10 mouse cellular contexts compared by ENCODE assay signal in genomic region chr3:85928140-85928611, GRCm38 (mm10). TPM values are rescaled to one million over a fixed set of nuclear protein-coding genes. Genes with fewer than 3 reads are reported as not detected.
DNase-seq lines count a peak whose midpoint lies in the region; ATAC-seq and TF ChIP-seq lines count a peak whose summit lies in the region.
"Had no signal": no experiment of that assay in that cellular context is flagged by ENCODE, and none has a peak within 500 bp of the region (broad histone marks: within the 10 kb centered on the region; RNA-seq: fewer than 3 reads in every experiment).

No protein-coding gene starts in this region.

- H3K9me3 ChIP-seq in hindbrain, embryonic 12.5 days (replicated peaks), result no peaks in the 10 kb centered on the region
- H3K9me3 ChIP-seq in hindbrain, embryonic 10.5 days, result no peaks in the 10 kb centered on the region

- H3K4me3 ChIP-seq in hindbrain, embryonic 12.5 days, result no peak overlapping the region
- H3K4me3 ChIP-seq in hindbrain, embryonic 10.5 days, result no peak overlapping the region
- H3K4me3 ChIP-seq in gastrocnemius, adult 2 months, result peak overlapping the region; percentile 21

- DNase-seq in hindbrain, embryonic 10.5 days (ENCODE audit: low spot score), result no peak
- DNase-seq in brain, adult 2 months (ENCODE audit: low read depth, low spot score), result peak; percentile 94
- DNase-seq in gastrocnemius, adult 2 months, result peak; percentile 78
- DNase-seq in left cerebral cortex, adult 9 months (ENCODE audit: low spot score in 2 of 2), result peak; percentile 46 to 56
- no peak for DNase-seq in kidney, adult 11 months
- no peak for DNase-seq in adrenal gland, postnatal 14 days
- DNase-seq: cerebellum, adult 11 months; thymus, adult 18-20 months had no signal

- H3K4me2 ChIP-seq in hindbrain, embryonic 12.5 days (replicated peaks), result no peak overlapping the region

- no peak for TF ChIP-seq CTCF in gastrocnemius, adult 2 months (IDR thresholded peaks at IDR 0.05)

- H3K27me3 ChIP-seq in hindbrain, embryonic 12.5 days, result no peaks in the 10 kb centered on the region
- no peaks in the 10 kb centered on the region for H3K27me3 ChIP-seq in hindbrain, embryonic 10.5 days (ENCODE audit: insufficient read depth, poor library complexity, severe bottlenecking)
- H3K27me3 ChIP-seq: Patski had no signal

- no peak overlapping the region for H3K27ac ChIP-seq in hindbrain, embryonic 12.5 days
- H3K27ac ChIP-seq in hindbrain, embryonic 10.5 days, result no peak overlapping the region
- peak overlapping the region; percentile 53 for H3K27ac ChIP-seq in gastrocnemius, adult 2 months

- intact Hi-C loops in gastrocnemius, adult 2 months (cut with DNase I), result loop anchor here (1.0 to 10.0 kb wide), 3 partner anchors 199 to 1013 kb away; no protein-coding TSS in a partner anchor

- peak; percentile 43; the same call in 1 of the 2 replicates for ATAC-seq in hindbrain, embryonic 12.5 days (ENCODE audit: low FRiP score)
- ATAC-seq: Patski had no signal

- WGBS in hindbrain, embryonic 12.5 days, result 75% methylated on average over 5 of the region's 5 CpGs
- 82% methylated on average over 5 of the region's 5 CpGs for WGBS in hindbrain, embryonic 10.5 days

- no peaks in the 10 kb centered on the region for H3K36me3 ChIP-seq in hindbrain, embryonic 12.5 days
- no peaks in the 10 kb centered on the region for H3K36me3 ChIP-seq in hindbrain, embryonic 10.5 days

- H3K9ac ChIP-seq in hindbrain, embryonic 12.5 days, result no peak overlapping the region

- H3K4me1 ChIP-seq in hindbrain, embryonic 12.5 days, result 0 out of 2 replicates have a peak, but pooled peaks cover 2% of the 10 kb centered on the region
- H3K4me1 ChIP-seq in hindbrain, embryonic 10.5 days (replicated peaks), result no peaks in the 10 kb centered on the region; the same call in 1 of the 2 replicates

RNA-seq across cellular contexts. Expression of gene Gm37240, which starts 40.9 kb away (rescaled TPM):
- polyA plus RNA-seq in hindbrain, embryonic 12.5 days (2016; fragmentation: Nextera tagmentation; extraction: Ambion mirVana), result 1.4 and 3.3 TPM in 2 replicates
- polyA plus RNA-seq in hindbrain, embryonic 10.5 days (2016; fragmentation: Nextera tagmentation; extraction: Ambion mirVana), result 1.4 and 1.6 TPM in 2 replicates
- 10 to 100 TPM; 34.5 to 37.4 TPM for total RNA-seq in gastrocnemius, adult 2 months (2021)
- 4.2 and 6.2 TPM in 2 replicates for total RNA-seq in adrenal gland, postnatal 14 days (2021)

RNA-seq across cellular contexts. Expression of gene Glt28d2, which starts 40.9 kb away (rescaled TPM):
- polyA plus RNA-seq in hindbrain, embryonic 12.5 days (2016; fragmentation: Nextera tagmentation; extraction: Ambion mirVana), result 0.46 and 0.50 TPM in 2 replicates
- polyA plus RNA-seq in hindbrain, embryonic 10.5 days (2016; fragmentation: Nextera tagmentation; extraction: Ambion mirVana), result 0.07 and 0.51 TPM in 2 replicates
- 1 to 10 TPM; 8.0 to 9.4 TPM for total RNA-seq in gastrocnemius, adult 2 months (2021)
- 1.7 and 1.9 TPM in 2 replicates for total RNA-seq in adrenal gland, postnatal 14 days (2021)

RNA-seq across cellular contexts. Expression of gene Sh3d19, which starts 42.7 kb away (rescaled TPM):
- 13.9 and 15.4 TPM in 2 replicates for polyA plus RNA-seq in hindbrain, embryonic 12.5 days (2016; fragmentation: Nextera tagmentation; extraction: Ambion mirVana)
- 7.9 and 9.0 TPM in 2 replicates for polyA plus RNA-seq in hindbrain, embryonic 10.5 days (2016; fragmentation: Nextera tagmentation; extraction: Ambion mirVana)
- total RNA-seq in gastrocnemius, adult 2 months (2021), result 10 to 100 TPM; 12.5 to 13.2 TPM
- total RNA-seq in adrenal gland, postnatal 14 days (2021), result 22.4 and 24.2 TPM in 2 replicates

Comparison
In these comparisons a context has a peak if more than half of its experiments do, and no peak if none do; other contexts are left out.
1. DNase-seq: peak in brain, adult 2 months (single experiment), gastrocnemius, adult 2 months (single experiment) and left cerebral cortex, adult 9 months (2 of 2); none in hindbrain, embryonic 10.5 days (single experiment), kidney, adult 11 months (single experiment) and adrenal gland, postnatal 14 days (single experiment).